Mouse (Mus musculus) cortical plate, adult 2 months (tissue): ENCODE results near the gene Cmtm2b.

Experiments
- CTCF ChIP-seq: fragments of 200-500 bp; IDR thresholded peaks from 2 replicates; pipeline ENCODE4 v1.5.1; 2011; ENCODE audit warnings: mild to moderate bottlenecking, control low read depth, low read length; ENCODE audit not compliant: insufficient read depth; ENCODE audit errors: extremely low read depth
- POLR2A ChIP-seq: fragments of 200-500 bp; IDR thresholded peaks from 2 replicates; pipeline ENCODE4 v1.6.1; 2011; ENCODE audit warnings: mild to moderate bottlenecking, low read length, control low read depth; ENCODE audit not compliant: insufficient read depth; ENCODE audit errors: extremely low read depth

- TF ChIP-seq POLR2A (no peak), CTCF (no peak)
These were observed 53.9 kb downstream of the Cmtm2b start for GRCm38 (mm10) chr8:104375959-104376358.
